ENCODE assay signal across 19 mouse cellular contexts in genomic region chr2:159708141-159708540, GRCm38 (mm10).
DNase-seq lines count a peak whose midpoint lies in the region; ATAC-seq lines count a peak whose summit lies in the region.
"Had no signal": no experiment of that assay in that cellular context is flagged by ENCODE, and none has a peak within 500 bp of the region (broad histone marks: within the 10 kb centered on the region; RNA-seq: fewer than 3 reads in every experiment).

No protein-coding gene starts in this region.

- H3K4me1 ChIP-seq in heart, embryonic 12.5 days (replicated peaks), result 0 out of 2 replicates have a peak, but pooled peaks cover 4% of the 10 kb centered on the region
- H3K4me1 ChIP-seq in hindbrain, embryonic 10.5 days (replicated peaks), result no peaks in the 10 kb centered on the region
- H3K4me1 ChIP-seq: embryonic facial prominence, embryonic 12.5 days; hindbrain, embryonic 15.5 days; midbrain, embryonic 13.5 days had no signal

- no peak overlapping the region for H3K9ac ChIP-seq in heart, embryonic 12.5 days
- H3K9ac ChIP-seq: embryonic facial prominence, embryonic 12.5 days; heart, embryonic 13.5 days; hindbrain, embryonic 15.5 days; limb, embryonic 13.5 days; midbrain, embryonic 13.5 days had no signal

- H3K9me3 ChIP-seq in heart, embryonic 12.5 days (replicated peaks), result no peaks in the 10 kb centered on the region
- no peaks in the 10 kb centered on the region for H3K9me3 ChIP-seq in hindbrain, embryonic 10.5 days
- H3K9me3 ChIP-seq: embryonic facial prominence, embryonic 12.5 days; forebrain, embryonic 10.5 days; heart, embryonic 13.5 days; hindbrain, embryonic 15.5 days; limb, embryonic 13.5 days; midbrain, embryonic 13.5 days had no signal

- WGBS in heart, embryonic 12.5 days, result 70% methylated on average over 2 of the region's 2 CpGs
- 84% methylated on average over 2 of the region's 2 CpGs for WGBS in hindbrain, embryonic 10.5 days

- H3K27ac ChIP-seq in heart, embryonic 12.5 days (ENCODE audit: poor library complexity, severe bottlenecking), result no peak overlapping the region
- H3K27ac ChIP-seq in hindbrain, embryonic 10.5 days, result no peak overlapping the region
- H3K27ac ChIP-seq: embryonic facial prominence, embryonic 12.5 days; forebrain, embryonic 10.5 days; heart, embryonic 13.5 days; hindbrain, embryonic 15.5 days; limb, embryonic 13.5 days; midbrain, embryonic 13.5 days had no signal

- ATAC-seq in heart, embryonic 12.5 days (ENCODE audit: insufficient number of reproducible peaks, low FRiP score), result no peak
- ATAC-seq: intestine, embryonic 16.5 days; midbrain, embryonic 13.5 days had no signal

- peak; percentile 98 for DNase-seq in heart, adult 11 months
- DNase-seq in lung, postnatal 36 days, result peak; percentile 14
- DNase-seq in lung, postnatal 25 days (ENCODE audit: low spot score), result no peak
- peak; percentile 50 for DNase-seq in gastrocnemius, postnatal 25 days
- peak; percentile 35 to 50 for DNase-seq in heart, postnatal 36 days
- no peak for DNase-seq in hindbrain, embryonic 10.5 days (ENCODE audit: low spot score)
- no peak for DNase-seq in cerebellum, adult 8-10 months
- DNase-seq: adrenal gland, adult 8-10 months; cerebellum, adult 18-20 months; kidney, postnatal 14 days had no signal

- H3K4me2 ChIP-seq in heart, embryonic 12.5 days, result no peak overlapping the region
- H3K4me2 ChIP-seq: embryonic facial prominence, embryonic 12.5 days; heart, embryonic 13.5 days; hindbrain, embryonic 15.5 days; limb, embryonic 13.5 days; midbrain, embryonic 13.5 days had no signal

- H3K27me3 ChIP-seq in heart, embryonic 12.5 days (replicated peaks), result no peaks in the 10 kb centered on the region
- no peaks in the 10 kb centered on the region for H3K27me3 ChIP-seq in hindbrain, embryonic 10.5 days (ENCODE audit: insufficient read depth, poor library complexity, severe bottlenecking)
- H3K27me3 ChIP-seq: embryonic facial prominence, embryonic 12.5 days; heart, embryonic 13.5 days; hindbrain, embryonic 15.5 days; midbrain, embryonic 13.5 days had no signal

- intact Hi-C loops in heart, postnatal 36 days (cut with DNase I), result no loop called here

- H3K36me3 ChIP-seq in heart, embryonic 12.5 days, result no peaks in the 10 kb centered on the region
- no peaks in the 10 kb centered on the region for H3K36me3 ChIP-seq in hindbrain, embryonic 10.5 days
- H3K36me3 ChIP-seq: embryonic facial prominence, embryonic 12.5 days; forebrain, embryonic 10.5 days; heart, embryonic 13.5 days; hindbrain, embryonic 15.5 days; limb, embryonic 13.5 days; midbrain, embryonic 13.5 days had no signal

- H3K4me3 ChIP-seq in heart, embryonic 12.5 days, result no peak overlapping the region
- no peak overlapping the region for H3K4me3 ChIP-seq in hindbrain, embryonic 10.5 days
- H3K4me3 ChIP-seq: embryonic facial prominence, embryonic 12.5 days; forebrain, embryonic 10.5 days; heart, embryonic 13.5 days; hindbrain, embryonic 15.5 days; limb, embryonic 13.5 days; midbrain, embryonic 13.5 days; myocyte had no signal

Comparison
In these comparisons a context has a peak if more than half of its experiments do, and no peak if none do; other contexts are left out.
1. DNase-seq: peak in heart, adult 11 months (single experiment), lung, postnatal 36 days (single experiment), gastrocnemius, postnatal 25 days (single experiment) and heart, postnatal 36 days (2 of 2); none in lung, postnatal 25 days (single experiment), hindbrain, embryonic 10.5 days (single experiment) and cerebellum, adult 8-10 months (single experiment).